Mouse (Mus musculus): Measurements from ENCODE around the gene Lair1. TPM values are rescaled to one million over a fixed set of nuclear protein-coding genes. Genes with fewer than 3 reads are reported as not detected.

Gene Lair1
- polyA plus RNA-seq, 1 experiment from 2014 or later, result 1.3 TPM

- no peaks in the 10 kb centered on the region for H3K36me3 ChIP-seq
- no peak overlapping the region for H3K4me2 ChIP-seq
- ATAC-seq (replicated peaks; ENCODE audit: insufficient number of reproducible peaks, insufficient read depth, low FRiP score, low read depth), result no peak
- H3K27ac ChIP-seq, result no peak overlapping the region
- no peak overlapping the region for H3K4me3 ChIP-seq
- H3K9me3 ChIP-seq (replicated peaks), result no peaks in the 10 kb centered on the region
- H3K9ac ChIP-seq, result no peak overlapping the region
- WGBS, result 73% methylated on average over 3 of the region's 3 CpGs
- no peaks in the 10 kb centered on the region for H3K27me3 ChIP-seq
- no peaks in the 10 kb centered on the region for H3K4me1 ChIP-seq (replicated peaks)
Observed at GRCm38 (mm10) chr7:3957387-3957786, 105.6 kb downstream of the Lair1 start.

Other genes with a start within 250 kb of the Lair1 start
- not detected in 2 replicates for gene Gm15448, start 237.5 kb downstream of the Lair1 start, polyA plus RNA-seq (2015; fragmentation: Nextera tagmentation; extraction: Ambion mirVana)
- gene Pira2, start 218.2 kb downstream of the Lair1 start, polyA plus RNA-seq (2015; fragmentation: Nextera tagmentation; extraction: Ambion mirVana), result 0.08 and 0.38 TPM in 2 replicates
- gene Gm14548, start 165.1 kb downstream of the Lair1 start, polyA plus RNA-seq (2015; fragmentation: Nextera tagmentation; extraction: Ambion mirVana), result 0.44 TPM in 1 of 2 replicates, not detected in the other
- gene Lilra6, start 147.7 kb downstream of the Lair1 start, polyA plus RNA-seq (2015; fragmentation: Nextera tagmentation; extraction: Ambion mirVana), result 0.10 and 0.16 TPM in 2 replicates
- gene Ttyh1, start 56.2 kb upstream of the Lair1 start, polyA plus RNA-seq (2015; fragmentation: Nextera tagmentation; extraction: Ambion mirVana), result 1.2 and 1.7 TPM in 2 replicates
- gene Leng8, start 73.8 kb upstream of the Lair1 start, polyA plus RNA-seq (2015; fragmentation: Nextera tagmentation; extraction: Ambion mirVana), result 43.7 and 65.8 TPM in 2 replicates
- gene Leng9, start 87.2 kb upstream of the Lair1 start, polyA plus RNA-seq (2015; fragmentation: Nextera tagmentation; extraction: Ambion mirVana), result 2.8 and 3.3 TPM in 2 replicates
- 25.6 and 30.9 TPM in 2 replicates for gene Cdc42ep5, start 101.7 kb upstream of the Lair1 start, polyA plus RNA-seq (2015; fragmentation: Nextera tagmentation; extraction: Ambion mirVana)
- 0.13 and 0.25 TPM in 2 replicates for gene Lilra5, start 174.6 kb upstream of the Lair1 start, polyA plus RNA-seq (2015; fragmentation: Nextera tagmentation; extraction: Ambion mirVana)